Mouse (Mus musculus): ENCODE results near the gene Cd200.
"Not testable (repeated sequence)": the region's sequence is repeated elsewhere in the genome, so short reads cannot be mapped to it uniquely, and the experiment has no call there.

Gene Cd200

DNA sequence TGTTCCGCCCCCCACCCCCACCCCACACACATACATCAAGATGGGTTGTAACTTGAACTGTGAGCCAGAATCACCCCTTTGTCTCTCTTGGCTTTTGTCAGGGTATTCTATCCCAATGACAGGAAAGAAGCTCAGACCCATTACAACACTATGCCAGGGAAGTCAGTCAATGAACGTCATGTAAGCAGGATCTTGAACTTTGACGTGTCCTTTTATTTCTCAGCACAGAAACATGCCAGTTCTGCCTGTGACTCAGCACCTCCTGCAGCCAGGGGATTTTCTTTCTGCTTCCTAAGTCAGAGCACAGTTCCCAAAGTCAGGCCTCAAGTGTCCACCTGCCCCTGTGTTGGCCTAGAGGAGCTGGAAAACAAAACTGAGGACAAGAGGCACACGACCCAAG lies 31.5 kb downstream of the Cd200 start:
- DNase-seq (ENCODE audit: low read depth, low spot score), result no peak

DNA sequence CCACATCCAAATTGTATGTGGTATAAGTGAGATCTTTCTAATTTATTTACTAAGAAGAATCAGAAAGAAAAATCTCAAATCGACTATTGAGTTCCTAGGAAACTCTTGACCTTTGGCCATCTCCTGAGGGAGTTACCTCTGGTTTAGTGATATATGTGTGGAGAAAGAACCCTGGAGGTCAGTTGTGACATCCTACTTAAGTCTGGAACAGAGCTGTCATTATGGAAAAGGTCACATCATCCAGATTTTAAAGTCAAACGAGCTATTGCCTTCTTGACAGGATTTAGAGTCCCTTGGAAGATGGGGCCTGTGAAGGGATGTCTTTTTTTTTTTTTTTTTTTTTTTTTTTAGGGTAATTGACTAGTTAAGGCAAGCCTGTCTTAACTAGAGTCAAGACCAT lies 32.0 kb downstream of the Cd200 start:
- DNase-seq (ENCODE audit: low read depth, low spot score), result no peak

DNA sequence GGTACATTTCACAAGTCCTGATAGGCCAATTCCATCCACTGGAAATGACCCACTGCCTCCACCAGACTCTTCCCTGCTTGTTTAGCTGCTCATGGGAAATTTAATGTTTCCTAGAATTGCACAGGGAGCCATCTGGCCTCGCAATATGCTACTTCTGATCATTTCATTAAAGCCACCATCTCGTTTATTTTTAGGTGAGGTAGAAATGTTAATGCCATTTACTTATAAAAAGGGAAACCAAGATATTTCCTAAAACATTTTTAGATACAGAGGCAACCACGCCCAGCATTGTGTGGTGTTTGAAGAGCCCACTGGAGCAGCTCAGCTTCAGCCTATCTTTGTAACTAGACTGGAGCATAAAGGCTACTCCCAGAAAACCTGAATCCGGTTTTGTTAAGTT lies 32.6 kb downstream of the Cd200 start:
- no peak for DNase-seq (ENCODE audit: low read depth, low spot score)

DNA sequence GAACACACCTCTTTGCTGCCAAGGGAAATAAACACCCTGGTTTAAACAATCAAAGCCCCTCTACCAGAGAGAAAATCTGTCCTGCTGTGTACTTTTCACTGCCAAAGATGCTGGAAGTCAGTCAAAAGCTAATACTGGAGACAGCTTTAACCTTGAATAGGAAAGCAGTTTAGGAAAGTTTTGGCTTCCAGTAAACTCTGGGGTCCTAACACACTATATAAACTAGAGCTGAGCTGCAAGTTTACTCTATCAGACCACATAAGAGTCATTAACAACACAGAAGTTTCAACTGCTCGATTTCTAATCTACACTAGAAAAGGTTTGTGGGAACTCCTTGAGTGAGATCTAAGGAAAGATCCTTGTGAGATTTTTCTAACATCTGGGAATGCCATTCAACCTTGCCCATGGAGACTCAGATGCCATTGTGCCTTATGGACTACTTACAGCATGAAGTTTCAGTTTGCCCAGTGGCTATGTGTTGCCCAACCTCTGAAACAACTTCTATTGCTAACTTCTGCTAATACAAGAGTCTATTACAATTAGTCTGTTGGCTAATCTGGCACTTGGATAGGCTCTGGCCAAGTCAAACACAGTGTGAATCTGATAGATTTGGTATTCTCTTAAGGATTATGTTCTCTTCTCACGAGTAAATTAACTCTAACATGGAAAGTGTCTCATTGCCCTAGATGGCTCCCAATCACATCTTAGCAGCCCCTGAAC lies 33.2 kb downstream of the Cd200 start:
- DNase-seq (ENCODE audit: low read depth, low spot score), result no peak

DNA sequence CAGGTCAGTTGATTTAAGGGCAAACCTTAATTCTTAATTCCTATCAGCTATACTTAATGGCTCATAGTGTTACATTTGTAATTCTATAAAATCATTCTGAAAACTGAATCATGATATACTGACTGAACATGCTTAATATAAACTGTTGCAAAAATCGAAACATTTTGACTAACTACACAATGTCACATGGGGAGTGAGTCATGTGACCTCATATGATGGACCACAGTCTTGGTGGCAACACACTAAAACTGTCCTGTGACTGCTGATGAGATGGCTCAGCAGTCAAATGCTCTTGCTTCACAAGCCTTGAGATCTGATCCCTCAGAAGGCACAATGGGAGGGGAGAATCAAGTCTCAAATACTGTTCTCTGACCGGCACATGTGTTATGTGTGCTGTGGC lies 34.8 kb downstream of the Cd200 start:
- no peak for DNase-seq (ENCODE audit: low read depth, low spot score)

DNA sequence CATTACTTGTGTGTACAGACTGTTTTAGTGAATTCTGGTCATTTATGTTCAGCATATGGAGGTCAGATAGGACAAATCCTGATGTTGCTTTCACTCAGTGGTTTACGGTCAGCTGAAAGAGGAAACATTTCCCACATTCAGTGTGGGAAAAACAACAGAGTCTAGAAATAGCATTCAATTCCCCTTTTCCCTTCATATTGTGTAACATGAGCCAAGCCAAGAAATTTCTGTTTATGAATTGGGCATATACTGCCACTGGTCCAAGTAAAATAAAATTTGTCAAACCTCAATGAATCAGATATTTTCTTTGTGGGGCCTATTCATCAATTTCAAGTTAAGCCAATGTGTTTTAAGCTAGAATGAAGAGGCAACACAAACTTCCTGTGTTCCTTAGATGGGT lies 37.8 kb downstream of the Cd200 start:
- DNase-seq (ENCODE audit: low read depth, low spot score), result no peak

DNA sequence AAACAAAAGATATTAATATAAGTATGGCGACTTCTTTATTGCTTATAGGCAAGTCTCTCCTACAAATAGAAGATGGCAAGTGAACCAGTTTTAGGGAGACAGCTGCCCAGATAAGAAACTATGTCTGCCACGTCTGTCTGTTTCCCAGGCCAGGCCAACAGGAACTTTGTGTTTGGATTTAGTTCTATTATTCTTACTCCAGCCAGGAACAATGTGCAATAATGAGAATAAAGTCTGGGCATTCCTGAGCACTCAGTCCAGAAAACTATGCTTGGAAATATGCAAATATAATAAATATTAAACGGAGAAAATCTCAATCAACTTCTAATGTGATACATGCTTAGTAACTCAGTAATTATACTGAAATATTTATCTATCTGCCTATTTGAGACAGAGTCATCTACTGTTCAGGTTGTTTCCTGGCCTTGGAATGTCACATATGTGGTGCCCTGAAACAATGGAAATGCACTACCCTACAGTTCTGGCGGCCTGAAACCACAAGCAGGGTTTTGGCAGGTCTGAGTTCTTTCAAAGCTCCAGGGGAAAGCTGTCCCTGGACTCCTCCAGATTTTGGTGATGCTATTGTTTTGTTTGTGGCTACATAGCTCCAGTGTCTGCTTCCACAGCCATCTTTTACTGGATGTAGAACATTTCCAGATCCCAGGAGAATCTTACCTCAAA lies 39.4 kb downstream of the Cd200 start:
- DNase-seq (ENCODE audit: low read depth, low spot score), result no peak

DNA sequence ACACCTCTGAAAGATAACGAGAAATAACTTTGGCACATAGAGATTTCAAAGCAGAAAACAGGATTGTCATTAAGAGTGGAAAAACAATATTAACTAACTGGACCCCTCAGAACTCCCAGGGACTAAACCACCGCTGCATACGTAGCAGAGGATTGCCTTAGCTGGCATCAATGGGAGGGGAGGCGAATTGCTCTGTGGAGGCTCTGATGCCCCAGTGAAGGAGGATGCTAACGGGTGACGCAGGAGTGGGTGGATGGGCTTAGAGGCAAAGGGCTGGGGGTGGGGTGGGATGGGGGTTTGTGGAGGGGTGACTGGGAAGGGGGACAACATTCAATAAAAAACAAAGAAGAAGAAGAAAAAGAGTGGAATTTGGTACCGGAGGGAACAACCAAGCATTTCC lies 42.7 kb downstream of the Cd200 start:
- DNase-seq (ENCODE audit: low read depth, low spot score), result no peak

DNA sequence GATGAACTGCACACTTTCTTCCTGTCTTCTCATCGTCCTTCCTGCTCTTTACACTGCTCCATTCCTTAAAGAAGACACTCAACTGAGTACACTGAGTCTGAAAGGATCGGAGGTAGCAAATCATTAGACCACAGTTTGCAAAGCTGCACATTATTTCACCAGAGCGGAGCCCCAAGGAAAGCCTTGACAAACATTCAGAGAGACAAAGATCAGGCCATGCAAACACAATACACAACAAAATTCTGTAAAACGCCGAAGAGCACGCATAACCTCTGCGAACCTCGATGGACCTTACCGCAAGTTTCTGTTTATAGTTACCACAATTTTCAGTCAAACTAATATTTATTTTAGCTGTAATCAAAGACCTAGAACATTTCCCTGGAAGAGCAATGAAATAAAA lies 43.5 kb downstream of the Cd200 start:
- no peak for DNase-seq (ENCODE audit: low read depth, low spot score)

DNA sequence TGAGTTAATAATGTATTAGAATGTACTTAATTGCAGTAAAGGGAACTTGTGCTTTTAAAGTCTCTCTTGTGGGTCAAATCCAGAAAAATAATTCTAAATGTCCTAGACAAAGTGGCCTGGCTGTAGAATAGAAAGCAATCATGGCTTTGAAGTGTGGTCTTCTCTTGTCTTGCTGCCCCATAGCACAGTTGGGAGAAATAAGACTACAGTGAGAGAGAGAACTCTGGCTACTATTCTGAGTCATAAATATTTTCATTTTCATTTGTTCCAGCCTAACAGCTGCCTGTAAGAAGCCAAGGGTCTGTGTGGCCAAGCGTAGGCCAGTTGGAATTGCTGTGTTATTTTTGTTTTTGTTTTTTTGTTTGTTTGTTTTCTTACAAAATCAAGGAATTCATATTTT lies 44.2 kb downstream of the Cd200 start:
- DNase-seq (ENCODE audit: low read depth, low spot score), result no peak

DNA sequence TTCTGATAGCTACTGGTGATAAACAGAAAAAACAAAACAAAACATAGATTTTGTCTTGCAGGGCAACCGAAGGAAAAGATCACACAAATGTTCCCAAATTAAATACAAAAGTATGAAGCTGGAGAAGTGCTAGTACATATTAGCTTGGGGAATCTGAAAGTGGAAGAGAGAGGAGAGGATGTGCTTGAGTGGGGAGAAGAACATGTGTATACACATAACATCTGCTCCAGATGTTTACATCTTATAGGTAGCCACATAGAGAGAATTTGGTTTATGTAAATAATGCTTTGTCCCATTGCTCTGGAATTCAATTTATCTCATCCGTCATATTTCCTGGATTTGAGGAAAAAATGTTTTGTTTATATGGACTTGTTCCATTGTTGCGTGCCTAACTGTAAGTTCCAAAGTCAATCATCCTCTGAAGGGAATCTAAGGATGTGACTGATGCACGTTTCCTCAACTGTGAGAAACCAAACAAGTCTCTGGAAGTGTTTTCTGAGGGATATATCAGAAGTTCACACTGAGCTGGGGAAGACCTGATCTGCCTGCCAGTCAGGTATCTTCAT lies 45.3 kb downstream of the Cd200 start:
- DNase-seq (ENCODE audit: low read depth, low spot score), result no peak

DNA sequence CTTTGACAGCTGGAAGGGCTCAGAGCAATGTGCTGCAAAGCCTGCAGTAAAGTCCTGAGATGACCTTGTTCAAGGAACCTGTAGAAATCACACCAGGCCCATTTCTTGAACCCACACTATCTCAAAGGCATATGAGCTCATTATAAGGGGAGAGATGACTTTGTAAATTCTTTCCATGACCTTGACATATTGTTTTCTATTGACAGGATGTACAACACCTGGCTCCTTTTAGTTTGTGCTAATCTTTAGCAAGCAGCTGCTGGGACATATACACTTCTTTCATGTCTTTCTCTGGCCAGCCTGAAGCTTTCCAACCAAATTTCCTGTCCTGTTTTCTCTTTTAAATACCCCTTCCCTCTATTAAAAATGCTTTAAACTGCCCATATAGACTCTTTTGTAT lies 47.4 kb downstream of the Cd200 start:
- no peak for DNase-seq (ENCODE audit: low read depth, low spot score)

DNA sequence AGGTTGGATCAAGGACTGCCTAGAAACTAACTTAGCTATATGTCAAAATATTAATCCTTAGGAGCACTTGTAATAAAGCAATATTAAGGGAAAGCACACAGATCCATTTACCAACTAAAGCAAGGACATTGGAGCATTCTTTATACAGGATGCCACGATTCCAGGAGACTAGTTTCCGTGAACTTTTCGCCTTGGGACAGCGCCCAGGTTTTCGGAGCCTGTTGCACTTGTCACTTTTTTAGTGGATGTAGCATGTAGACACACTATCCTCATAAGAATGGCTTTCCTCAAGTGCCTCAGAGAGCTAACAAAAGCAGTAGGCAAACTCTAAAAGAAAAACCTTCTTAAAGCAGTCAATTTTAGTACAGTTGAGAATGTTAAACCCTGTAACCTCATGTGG lies 50.4 kb downstream of the Cd200 start:
- not testable (repeated sequence) for DNase-seq (ENCODE audit: low read depth, low spot score)

DNA sequence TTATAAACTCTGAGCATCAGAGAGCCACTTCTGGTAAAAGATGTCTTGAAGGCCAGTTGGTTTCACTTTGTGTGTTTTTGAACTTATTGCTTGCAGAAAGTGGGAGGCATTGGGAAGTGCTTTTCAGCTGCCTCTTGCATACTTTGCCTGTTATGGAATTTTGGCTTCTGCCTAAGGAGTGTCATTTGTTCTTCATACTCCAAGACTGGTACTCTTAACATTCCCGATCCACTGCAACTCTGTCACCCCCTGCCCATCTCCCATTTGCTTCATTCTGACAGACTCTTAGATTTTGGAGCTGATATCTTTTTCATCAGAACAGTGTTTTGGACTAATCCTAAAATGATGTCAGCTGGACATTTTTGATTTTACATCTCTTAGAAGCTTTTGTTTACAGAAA lies 51.7 kb downstream of the Cd200 start:
- no peak for DNase-seq (ENCODE audit: low read depth, low spot score)

DNA sequence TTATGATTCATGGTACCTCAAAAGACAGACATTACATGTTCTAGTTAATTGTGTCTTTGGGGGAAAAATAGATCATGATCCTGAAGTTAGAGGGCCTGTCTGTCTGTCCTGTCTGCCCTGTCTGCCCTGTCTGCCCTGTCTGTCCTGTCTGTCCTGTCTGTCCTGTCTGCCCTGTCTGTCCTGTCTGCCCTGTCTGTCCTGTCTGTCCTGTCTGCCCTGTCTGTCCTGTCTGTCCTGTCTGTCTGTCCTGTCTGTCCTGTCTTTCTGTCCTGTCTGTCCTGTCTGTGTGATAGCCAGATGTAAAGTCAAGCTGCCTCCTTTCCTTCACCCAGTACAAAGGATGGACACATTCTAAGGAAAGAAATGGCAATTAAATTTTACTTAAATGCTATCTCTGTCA lies 56.0 kb downstream of the Cd200 start:
- no peak for DNase-seq (ENCODE audit: low read depth, low spot score)

DNA sequence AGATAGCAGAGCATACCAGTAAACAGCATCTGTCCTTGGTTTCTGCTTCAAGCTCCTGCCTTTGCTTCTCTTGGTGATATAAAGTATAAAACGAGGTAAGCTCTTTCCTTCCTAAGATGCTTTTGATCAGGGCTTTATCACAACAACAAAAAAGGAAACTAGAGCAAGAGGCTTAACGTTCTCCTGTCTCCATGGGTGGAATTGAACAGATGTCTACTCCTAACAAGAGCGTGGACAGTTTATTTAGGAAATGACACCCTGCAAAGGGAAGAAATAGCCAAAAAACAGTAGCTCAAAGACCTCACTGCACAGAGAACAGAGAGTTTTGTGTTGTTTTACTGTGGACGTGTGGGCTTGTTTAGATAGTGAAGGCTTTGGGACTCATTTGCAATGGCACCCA lies 58.1 kb downstream of the Cd200 start:
- DNase-seq (ENCODE audit: low read depth, low spot score), result no peak

DNA sequence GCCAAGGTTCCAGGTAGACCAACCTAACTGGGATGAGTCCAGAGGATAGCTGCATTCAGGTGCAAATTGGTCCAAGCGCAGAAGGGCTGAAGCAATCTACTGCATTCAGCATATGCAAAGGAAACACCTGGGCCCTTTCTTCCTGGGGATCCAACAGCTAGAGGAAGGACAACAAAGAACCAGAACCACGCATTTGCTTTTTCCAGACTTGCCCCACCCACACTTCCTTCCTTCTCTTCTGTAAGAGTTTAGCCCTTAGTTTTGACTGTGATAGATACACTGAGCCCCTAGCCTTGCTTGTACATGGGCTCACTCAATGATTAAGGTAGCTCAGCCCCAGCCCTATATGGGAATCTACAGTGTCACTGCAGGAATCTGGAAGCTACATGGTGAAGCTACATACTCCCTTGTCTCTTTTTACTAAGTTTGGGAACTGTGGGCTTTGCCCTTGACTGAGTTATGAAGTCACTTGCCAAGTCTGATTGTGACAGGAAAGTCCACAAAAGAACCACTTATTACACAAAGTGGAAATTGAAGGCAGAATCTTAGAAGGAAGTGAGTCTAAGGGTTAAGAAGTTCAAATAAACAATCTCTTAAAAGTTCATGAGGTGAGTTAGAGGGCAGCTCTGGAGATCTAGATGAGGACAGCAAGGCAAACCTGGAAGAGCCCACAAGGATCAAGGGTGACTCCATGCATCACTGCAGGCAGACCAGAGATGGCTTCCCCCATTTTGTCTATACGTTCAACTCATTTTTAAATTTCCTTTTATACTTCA lies 59.1 kb downstream of the Cd200 start:
- peak; percentile 90 for DNase-seq (ENCODE audit: low read depth, low spot score)

DNA sequence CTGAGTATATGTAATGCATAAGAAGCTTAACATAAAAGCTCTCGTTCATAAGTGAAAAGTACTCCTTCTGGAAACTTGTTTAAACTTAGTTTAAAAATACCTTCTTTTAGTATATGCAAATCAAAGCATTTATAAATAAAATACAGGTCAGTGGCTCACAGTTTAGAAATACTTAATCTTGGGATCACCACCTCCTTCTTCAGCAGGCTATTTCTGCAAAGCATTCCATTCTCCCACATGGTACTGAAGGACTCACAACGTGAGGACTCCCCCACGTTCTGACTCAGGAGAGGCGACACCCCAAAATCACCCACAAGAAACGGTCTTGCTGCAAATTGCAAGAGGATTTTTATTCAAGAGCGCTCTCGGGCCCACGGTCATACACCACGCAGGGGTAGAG lies 60.6 kb downstream of the Cd200 start:
- not testable (repeated sequence) for DNase-seq (ENCODE audit: low read depth, low spot score)

DNA sequence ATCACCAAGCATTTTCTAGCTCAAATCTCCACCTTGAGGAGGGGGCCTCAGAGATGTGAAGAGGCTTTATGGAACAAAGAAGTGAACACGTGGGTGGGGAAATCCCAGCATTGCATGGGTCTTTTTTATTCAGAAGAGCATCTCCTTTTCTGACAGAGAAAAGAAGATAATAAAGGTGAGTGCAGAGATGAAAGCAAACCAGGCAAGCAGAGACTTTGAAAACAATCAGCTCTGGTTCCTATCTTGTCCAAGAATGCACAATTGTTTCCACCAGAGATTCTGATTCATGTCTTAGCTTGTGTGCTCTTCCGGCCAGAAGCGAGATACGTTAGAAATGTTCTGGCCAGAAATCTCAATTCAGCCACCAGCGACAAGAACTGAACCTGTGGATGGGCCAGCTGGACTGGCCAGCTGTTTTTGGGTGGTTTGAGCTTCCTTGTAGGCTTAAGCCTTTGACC lies 61.9 kb downstream of the Cd200 start:
- no peak for DNase-seq (ENCODE audit: low read depth, low spot score)

DNA sequence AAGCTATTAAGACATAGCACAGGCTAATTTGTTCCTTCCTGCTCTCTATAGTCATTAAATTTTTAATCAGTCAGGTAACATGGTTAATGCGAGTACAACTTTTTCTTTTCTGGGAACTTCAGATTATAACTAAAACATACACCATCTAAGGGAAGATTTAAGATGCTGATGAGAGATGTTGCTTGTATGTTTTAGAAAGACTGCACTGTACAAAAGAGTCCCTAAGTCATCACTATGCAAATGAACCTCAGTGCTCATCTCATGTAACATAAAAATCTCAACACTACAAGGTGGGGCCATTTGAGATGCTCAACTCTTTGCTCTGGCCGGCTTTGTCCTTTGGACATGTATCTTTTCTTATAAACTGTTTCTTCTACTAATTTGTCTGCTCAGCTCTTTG lies 62.5 kb downstream of the Cd200 start:
- no peak for DNase-seq (ENCODE audit: low read depth, low spot score)

DNA sequence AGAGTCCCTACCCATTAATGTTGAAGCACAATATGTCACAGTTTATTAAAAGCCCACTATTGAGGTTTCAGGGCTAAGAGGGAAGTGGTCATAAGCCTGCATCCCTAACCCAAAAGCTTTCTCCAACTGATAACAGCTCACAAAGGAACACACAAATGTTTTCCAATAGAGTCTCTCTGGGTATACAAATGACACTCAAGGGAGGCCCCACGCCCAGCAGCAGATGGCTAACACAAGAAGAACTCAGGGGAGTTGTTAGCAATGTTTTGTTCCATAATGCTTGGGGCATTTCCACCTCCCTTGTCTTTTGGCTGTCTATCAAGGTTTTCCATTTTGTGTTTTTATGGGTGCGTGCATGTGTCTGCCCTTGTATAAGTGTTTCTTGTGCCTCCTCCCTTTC lies 64.0 kb downstream of the Cd200 start:
- peak; percentile 16 for DNase-seq (ENCODE audit: low read depth, low spot score)

DNA sequence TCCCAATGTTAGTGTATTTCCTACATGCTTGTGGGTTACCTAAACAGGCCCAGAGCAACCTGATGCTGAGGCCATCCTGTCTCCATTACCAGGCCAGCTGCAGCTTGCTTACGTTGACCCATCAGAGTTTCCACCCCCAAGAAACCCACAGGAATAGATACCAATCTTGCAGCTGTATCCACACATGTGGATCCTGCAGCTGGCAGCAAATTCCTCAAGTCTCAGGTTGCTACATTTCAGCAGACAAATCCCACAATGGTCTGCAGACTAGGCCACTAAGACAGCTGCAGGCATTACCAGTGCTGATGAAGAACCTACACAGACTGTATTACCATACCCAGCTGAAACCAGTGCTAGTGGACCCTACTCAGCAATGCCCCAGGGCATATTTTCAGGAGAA lies 72.4 kb downstream of the Cd200 start:
- DNase-seq (ENCODE audit: low read depth, low spot score), result no peak

Data from ES-CJ7 (cell line).